Mouse (Mus musculus) liver, embryonic 14.5 days (tissue): ENCODE data around the gene Ist1.

ENCODE experiments used
- CTCF ChIP-seq: IDR thresholded peaks from 2 replicates; pipeline ENCODE4 v1.5.1; 2016; ENCODE audit warnings: antibody characterized with exemption, low read depth, control low read depth
- EP300 ChIP-seq: IDR thresholded peaks from 2 replicates; pipeline ENCODE4 v1.6.1; 2016; ENCODE audit warnings: antibody characterized with exemption, low read depth

GRCm38 (mm10) chr8:109694154-109694553 lies 1.1 kb upstream of the Ist1 start:
- no peak for TF ChIP-seq CTCF
- TF ChIP-seq EP300, result no peak
